Mouse (Mus musculus) thymus, adult 18-20 months (tissue): ENCODE results near the gene Trmt1l.

Source experiments
- DNase-seq, 2 experiments: peaks; one replicate each; pipeline ENCODE4 v3.0.0; 2022; ENCODE audit warnings: mixed read lengths in 2 of 2

The Trmt1l gene

DNA sequence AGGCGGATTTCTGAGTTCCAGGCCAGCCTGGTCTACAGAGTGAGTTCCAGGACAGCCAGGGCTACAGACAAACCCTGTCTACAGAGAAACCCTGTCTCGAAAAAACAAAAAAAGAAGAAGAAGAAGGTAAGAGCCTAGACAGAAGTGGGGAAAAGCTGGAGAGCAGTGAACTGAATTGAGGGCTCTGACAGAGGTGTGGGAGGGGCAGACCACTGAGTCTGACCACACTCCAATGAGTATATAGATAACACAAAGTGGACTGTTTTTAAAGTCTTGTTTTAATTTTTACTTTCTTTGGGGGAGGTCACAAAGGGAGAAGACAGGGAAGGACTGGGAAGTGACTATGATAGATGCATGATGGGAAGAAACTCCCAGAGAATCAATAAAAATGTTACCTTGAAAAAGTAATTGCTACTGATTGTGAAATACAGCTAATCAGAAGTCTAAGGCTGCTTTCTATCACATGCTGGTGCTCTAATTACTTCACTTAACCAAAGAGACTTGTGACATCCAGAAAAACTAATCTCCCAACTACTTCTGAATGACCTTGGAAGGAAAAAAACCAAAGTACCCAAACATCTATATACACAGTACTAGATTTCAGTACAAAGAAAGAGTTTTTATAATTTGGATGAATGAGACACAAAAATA, 67.4 kb downstream of the Trmt1l start:
- DNase-seq = no peak

DNA sequence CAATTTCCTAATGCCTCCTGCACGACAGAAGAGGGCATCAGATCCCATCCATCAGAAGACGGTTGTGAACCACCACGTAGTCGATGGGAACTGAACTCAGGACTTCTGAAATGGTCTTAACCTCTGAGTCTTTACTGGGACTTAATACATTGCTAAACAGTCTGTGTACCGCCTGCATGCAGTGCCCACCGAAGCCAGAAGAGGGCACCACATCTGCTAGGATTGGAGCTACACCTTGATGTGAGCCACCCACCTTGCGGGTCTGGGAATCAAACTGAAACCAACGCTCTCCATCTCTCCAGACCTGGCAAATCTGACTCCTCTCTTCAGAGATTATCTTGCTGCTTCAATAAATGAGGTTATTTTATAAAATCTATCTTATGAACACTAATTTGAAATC, 68.7 kb downstream of the Trmt1l start:
- peak in 1 of 2 experiments; percentile 19 for DNase-seq

DNA sequence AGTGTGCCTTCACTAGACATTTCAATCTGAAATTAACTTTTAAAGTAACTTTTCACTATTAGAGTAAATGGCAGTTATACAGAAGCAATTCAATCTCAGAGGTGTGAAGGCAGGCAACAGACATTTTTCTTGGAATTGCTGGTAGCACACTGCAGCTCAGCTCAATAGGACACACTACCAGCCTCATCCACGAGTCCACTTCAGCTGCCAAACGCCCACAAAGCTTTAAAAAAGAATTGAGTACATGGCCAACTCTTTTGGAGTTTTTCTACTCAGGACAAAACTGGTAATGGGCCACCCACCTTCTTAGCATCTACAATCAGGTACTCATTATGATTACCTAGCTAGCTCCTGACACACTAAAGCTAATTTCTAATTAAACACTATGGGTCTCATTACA, 69.6 kb downstream of the Trmt1l start:
- DNase-seq = no peak

DNA sequence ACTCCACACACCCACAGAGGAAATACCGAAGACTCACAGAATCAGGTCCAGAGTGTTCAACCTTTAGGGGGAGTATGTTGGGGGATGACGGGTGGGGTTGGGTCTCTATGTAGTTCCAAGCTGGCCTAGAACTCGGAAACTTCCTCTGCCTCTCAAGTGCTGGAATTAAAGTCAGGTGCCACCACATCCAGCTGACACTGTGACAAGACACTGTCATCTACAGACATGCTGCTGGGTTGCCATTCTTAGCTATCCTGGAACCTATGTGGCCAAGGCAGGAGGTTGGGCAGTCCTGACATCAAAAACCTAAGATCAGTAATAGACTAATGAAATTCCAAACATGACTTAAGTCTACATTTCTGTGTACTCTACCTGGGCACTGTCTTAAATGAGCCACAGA, 70.0 kb downstream of the Trmt1l start:
- no peak for DNase-seq

DNA sequence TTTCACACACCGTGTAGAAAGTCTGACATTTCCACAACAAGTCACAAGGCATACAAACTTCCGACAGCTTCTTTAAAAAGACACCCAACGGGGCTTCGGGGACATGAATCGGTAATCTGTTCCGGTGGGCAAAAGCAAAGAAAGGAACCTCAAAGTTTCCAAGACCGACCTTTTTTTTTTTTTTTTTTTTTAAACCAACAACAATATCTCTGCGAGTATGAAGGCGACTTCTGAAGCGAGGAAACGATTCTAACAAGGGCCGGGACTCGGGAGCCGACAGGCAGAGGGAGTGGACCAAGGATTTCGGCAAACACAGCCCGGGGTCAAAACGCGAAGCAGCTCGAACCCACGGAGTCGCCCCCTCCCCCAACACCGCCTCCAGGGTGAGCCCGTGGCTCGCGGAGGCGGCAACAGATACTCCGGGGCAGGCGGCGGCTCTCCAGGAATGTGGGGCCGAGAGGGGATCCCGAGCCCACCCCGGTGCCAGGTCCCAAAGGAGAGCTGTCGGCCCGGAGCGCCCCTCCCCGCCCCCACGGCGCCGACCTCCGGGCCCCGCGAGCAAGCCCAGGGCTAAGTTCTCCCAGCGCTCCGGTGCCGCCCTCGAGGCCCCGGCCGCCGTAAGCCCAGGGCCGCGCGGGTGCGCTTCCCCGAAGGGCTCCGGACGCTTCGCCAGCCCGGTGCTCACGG, 71.6 kb downstream of the Trmt1l start:
- peak; percentile 52 to 56 for DNase-seq

DNA sequence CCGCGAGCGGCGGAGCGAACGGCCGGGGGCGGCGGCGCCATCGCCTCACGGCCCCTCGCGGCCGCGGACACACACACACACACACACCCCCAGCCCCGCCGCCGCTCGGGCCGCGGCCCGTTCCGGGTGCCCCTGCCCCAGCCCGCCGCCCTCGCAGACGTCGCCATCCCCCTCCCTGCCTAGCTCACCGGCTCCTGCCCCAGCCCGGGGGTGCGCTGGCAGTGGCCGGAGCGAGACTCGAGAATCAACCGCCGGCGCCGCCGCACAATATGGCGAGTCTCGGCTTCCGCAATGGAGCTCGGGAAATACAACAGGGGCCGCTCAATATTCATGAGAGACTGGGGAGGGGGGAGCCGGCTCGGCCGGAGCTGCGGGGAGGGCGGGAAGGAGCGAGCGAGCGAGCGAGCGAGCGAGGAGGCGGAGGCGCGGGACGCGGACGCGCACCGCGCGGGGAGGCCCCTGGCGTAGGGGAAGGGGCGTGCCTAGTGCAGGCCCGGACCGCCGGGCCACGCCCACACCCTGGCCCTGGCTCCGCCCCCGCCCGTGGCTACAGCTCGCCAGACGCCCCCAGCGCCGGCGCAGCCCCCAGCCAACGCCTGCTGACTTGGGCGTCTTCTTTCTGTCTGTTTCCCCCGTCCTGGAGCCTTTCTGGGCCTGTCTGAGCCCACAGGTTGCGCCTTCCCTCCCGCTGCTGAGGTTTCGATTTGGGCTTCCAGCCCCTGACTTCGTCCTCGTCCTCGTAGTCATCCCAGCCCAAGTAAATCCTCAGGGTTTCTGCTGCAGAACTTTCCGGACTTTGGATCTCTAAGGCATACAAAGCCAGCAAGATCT, 72.4 kb downstream of the Trmt1l start, which contains the start of gene Rnf2:
Gene Rnf2, minus strand, starts transcription at position 425 of the 831 bp plus-strand sequence.
- DNase-seq = peak; percentile 89 to 91
